ENCODE assay signal across 25 mouse cellular contexts in genomic region chr5:17276782-17277578, GRCm38 (mm10).
"Had no signal": no experiment of that assay in that cellular context is flagged by ENCODE, and none has a peak within 500 bp of the region (broad histone marks: within the 10 kb centered on the region; RNA-seq: fewer than 3 reads in every experiment).

No protein-coding gene starts in this region.

- ATAC-seq: forebrain, embryonic 16.5 days; hindbrain, embryonic 16.5 days; inflammation-experienced regulatory T-cells, adult 6 months; intestine, embryonic 15.5 days; intestine, postnatal 0 days; liver, embryonic 12.5 days had no signal

- H3K27ac ChIP-seq: gastrocnemius, adult 2 months; heart, adult 2 months; heart, embryonic 13.5 days; heart, embryonic 15.5 days; hindbrain, embryonic 10.5 days; hindbrain, embryonic 12.5 days; hindbrain, embryonic 14.5 days; intestine, embryonic 15.5 days; limb, embryonic 13.5 days; limb, embryonic 15.5 days; liver, embryonic 12.5 days; liver, embryonic 14.5 days had no signal

- H3K27me3 ChIP-seq: heart, embryonic 13.5 days; heart, embryonic 15.5 days; hindbrain, embryonic 12.5 days; intestine, embryonic 15.5 days; limb, embryonic 13.5 days; limb, embryonic 15.5 days; liver, embryonic 12.5 days had no signal

- DNase-seq: gastrocnemius, adult 2 months; gastrocnemius, postnatal 10 days; gastrocnemius, postnatal 25 days; heart, adult 2 months; heart, postnatal 14 days; heart, postnatal 36 days; layer of hippocampus, adult 9-11 months; layer of hippocampus, postnatal 36 days; left cerebral cortex, postnatal 4 days; lung, adult 18-20 months had no signal

- H3K4me3 ChIP-seq: gastrocnemius, adult 2 months; heart, adult 2 months; heart, embryonic 13.5 days; heart, embryonic 15.5 days; hindbrain, embryonic 10.5 days; hindbrain, embryonic 12.5 days; intestine, embryonic 15.5 days; limb, embryonic 13.5 days; limb, embryonic 15.5 days; liver, embryonic 12.5 days had no signal

- H3K36me3 ChIP-seq: heart, embryonic 13.5 days; heart, embryonic 15.5 days; hindbrain, embryonic 10.5 days; hindbrain, embryonic 12.5 days; intestine, embryonic 15.5 days; limb, embryonic 13.5 days; limb, embryonic 15.5 days; liver, embryonic 12.5 days had no signal

- H3K4me2 ChIP-seq: heart, embryonic 11.5 days; heart, embryonic 13.5 days; heart, embryonic 15.5 days; hindbrain, embryonic 12.5 days; hindbrain, embryonic 14.5 days; intestine, embryonic 15.5 days; limb, embryonic 13.5 days; limb, embryonic 15.5 days; liver, embryonic 12.5 days had no signal

- H3K9ac ChIP-seq: heart, embryonic 13.5 days; heart, embryonic 15.5 days; hindbrain, embryonic 12.5 days; hindbrain, embryonic 14.5 days; intestine, embryonic 15.5 days; limb, embryonic 13.5 days; limb, embryonic 15.5 days; liver, embryonic 12.5 days; liver, embryonic 14.5 days had no signal

- H3K9me3 ChIP-seq: heart, embryonic 13.5 days; heart, embryonic 15.5 days; hindbrain, embryonic 10.5 days; hindbrain, embryonic 12.5 days; intestine, embryonic 15.5 days; limb, embryonic 13.5 days; limb, embryonic 15.5 days; liver, embryonic 12.5 days had no signal

- H3K4me1 ChIP-seq: hindbrain, embryonic 10.5 days; hindbrain, embryonic 12.5 days; intestine, embryonic 15.5 days; limb, embryonic 15.5 days; liver, embryonic 12.5 days had no signal
